Mouse (Mus musculus) hindbrain, embryonic 13.5 days (tissue): ENCODE data around the gene Mcmbp. TPM values are rescaled to one million over a fixed set of nuclear protein-coding genes. Genes with fewer than 3 reads are reported as not detected.
A peak's percentile ranks its signal among the peaks of the same experiment; 100 is the strongest.
"Not testable (repeated sequence)": the region's sequence is repeated elsewhere in the genome, so short reads cannot be mapped to it uniquely, and the experiment has no call there.

Source experiments
- ATAC-seq: fragments of 200-750 bp; cut with Nextera tagmentation; 2 replicates; pipeline ENCODE4 v1.8.0; 2017; ENCODE audit warnings: moderate TSS enrichment; ENCODE audit not compliant: low FRiP score
- H3K27ac ChIP-seq: fragments of 300-500 bp; sonication (generic); 2 replicates; pipeline ENCODE4 v1.5.1; 2015; ENCODE audit warnings: inconsistent platforms, mild to moderate bottlenecking, moderate library complexity
- H3K27me3 ChIP-seq: fragments of 300-500 bp; sonication (generic); 2 replicates; pipeline ENCODE4 v1.6.1; 2015; ENCODE audit warnings: mild to moderate bottlenecking, inconsistent platforms
- H3K36me3 ChIP-seq: fragments of 300-500 bp; sonication (generic); 2 replicates; pipeline ENCODE4 v1.6.1; 2015; ENCODE audit warnings: mild to moderate bottlenecking, inconsistent platforms
- H3K4me1 ChIP-seq: fragments of 300-500 bp; sonication (generic); replicated peaks from 2 replicates; pipeline ENCODE4 v1.6.1; 2015; ENCODE audit warnings: inconsistent platforms
- H3K4me2 ChIP-seq: fragments of 300-500 bp; sonication (generic); 2 replicates; pipeline ENCODE4 v1.6.1; 2015; ENCODE audit warnings: inconsistent platforms, mild to moderate bottlenecking, moderate library complexity
- H3K4me3 ChIP-seq: fragments of 300-500 bp; sonication (generic); 2 replicates; pipeline ENCODE4 v1.5.1; 2015; ENCODE audit warnings: mild to moderate bottlenecking, inconsistent platforms
- H3K9ac ChIP-seq: fragments of 300-500 bp; sonication (generic); 2 replicates; pipeline ENCODE4 v1.6.1; 2015; ENCODE audit warnings: mild to moderate bottlenecking, inconsistent platforms
- H3K9me3 ChIP-seq: fragments of 300-500 bp; sonication (generic); 2 replicates; pipeline ENCODE4 v1.6.1; 2016; ENCODE audit warnings: inconsistent platforms
- WGBS: fragments of 180-500 bp; shearing (Covaris S2); methylation state at CpG from one replicate; pipeline ENCODE4 v1.1.7; 2015; 5-methylcytosine and 5-hydroxymethylcytosine counted together
- polyA plus RNA-seq: library from polyadenylated mRNA; unstranded; fragments of >200 nt; fragmentation: Nextera tagmentation; extraction: Ambion mirVana; gene quantifications from 2 replicates; pipeline ENCODE4 v1.2.1, GENCODE M21; 2015

Mcmbp gene
- polyA plus RNA-seq, 1 experiment from 2014 or later = 53.8 TPM

DNA sequence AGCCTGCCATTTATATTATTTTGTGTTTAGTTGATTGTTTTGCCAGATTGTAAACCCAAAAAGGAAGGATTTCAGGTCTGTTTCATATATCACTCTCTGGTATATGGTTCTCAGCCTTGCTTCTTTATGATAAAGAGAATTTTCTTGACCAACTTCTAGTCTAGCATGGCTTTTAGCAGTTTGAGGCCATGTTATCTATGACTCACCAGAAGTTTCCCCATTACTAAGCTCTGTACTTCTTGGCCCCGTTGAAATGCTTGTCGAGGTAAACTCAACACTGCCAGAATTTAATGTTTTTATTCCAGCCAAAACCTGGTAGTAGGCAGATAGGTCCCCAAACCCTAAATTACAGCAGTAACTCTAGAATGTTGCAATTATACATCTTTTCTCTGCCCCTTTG, 3.6 kb upstream of the Mcmbp start:
- Histone ChIP-seq H3K36me3 (peaks cover 3% of the 10 kb centered on the region; the same call in 1 of the 2 replicates), H3K4me1 (peaks cover 46% of the 10 kb centered on the region), H3K9ac (no peak overlapping the region; the same call in 1 of the 2 replicates), H3K27me3 (peaks cover 9% of the 10 kb centered on the region), H3K27ac (0 out of 2 replicates have a peak overlapping the region, but pooled peaks have one; percentile 67), H3K9me3 (no peaks in the 10 kb centered on the region), H3K4me3 (peak overlapping the region; percentile 93), H3K4me2 (peak overlapping the region; percentile 58)
- WGBS = 70% methylated on average over 2 of the region's 2 CpGs
- ATAC-seq = no peak

DNA sequence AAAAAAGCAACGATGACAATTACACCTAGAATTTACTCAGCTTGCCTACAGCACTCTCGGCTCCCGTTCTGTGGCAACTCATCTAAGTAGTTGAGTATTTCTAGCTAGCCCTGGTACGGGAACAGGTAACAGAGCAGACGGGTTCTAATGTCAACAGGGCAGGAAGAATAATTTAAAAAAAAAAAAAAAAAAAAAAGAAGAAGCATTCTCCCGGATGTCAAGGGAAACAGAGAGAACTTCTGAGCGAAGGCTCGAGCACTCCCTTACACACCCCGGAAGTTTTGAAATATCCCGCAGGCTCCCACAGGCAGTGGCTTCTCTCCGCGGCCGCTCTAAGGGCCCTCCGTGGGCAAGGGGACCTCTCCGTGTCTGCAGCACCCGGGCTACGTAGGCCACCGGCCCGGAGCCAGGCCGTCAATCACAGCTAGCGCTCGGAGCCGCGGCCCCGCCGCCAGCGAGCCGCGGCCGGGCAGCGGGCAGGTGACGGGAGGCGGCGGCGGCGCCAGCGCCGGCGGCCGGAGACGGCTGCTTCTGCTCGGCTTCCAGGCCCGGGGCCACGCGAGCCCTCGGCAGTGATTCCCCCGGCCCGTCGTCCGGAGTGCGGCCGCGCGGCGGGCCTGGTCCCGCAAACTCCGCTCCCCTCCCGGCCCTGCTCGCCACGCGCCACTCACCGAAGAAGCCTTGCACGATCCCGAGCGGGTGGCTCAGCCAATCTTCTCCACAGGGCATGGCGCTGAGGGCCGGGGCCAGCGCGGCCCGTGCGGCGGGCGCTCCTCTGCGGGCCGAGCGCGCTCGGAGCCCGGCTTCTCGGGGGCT, 625 bp downstream of the Mcmbp start:
- H3K36me3 ChIP-seq = peaks cover 11% of the 10 kb centered on the region
- H3K27ac ChIP-seq = peak overlapping the region; percentile 94
- peaks cover 9% of the 10 kb centered on the region for H3K27me3 ChIP-seq
- H3K9ac ChIP-seq = peak overlapping the region; percentile 98
- H3K9me3 ChIP-seq = no peaks in the 10 kb centered on the region
- H3K4me2 ChIP-seq = peak overlapping the region; percentile 68
- peaks cover 27% of the 10 kb centered on the region for H3K4me1 ChIP-seq
- WGBS = under 1% methylated on average over 65 of the region's 80 CpGs
- ATAC-seq = peak; percentile 65
- peak overlapping the region; percentile 77 for H3K4me3 ChIP-seq

DNA sequence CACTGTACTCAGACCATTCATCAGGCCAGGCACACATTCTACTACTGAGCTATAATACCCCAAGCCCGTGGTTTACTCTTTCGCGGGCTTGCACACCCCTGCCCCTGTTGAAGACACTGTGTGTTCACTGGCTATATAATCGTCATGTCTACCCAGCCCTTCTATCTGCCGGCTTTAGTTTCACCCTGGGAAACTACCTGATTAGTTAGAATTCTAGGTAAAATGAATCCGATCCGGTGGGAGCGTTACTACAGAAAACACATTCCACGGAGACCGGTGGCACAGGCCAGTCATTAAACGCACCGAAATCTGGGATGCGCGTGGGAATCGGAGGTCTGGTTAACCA, 1.2 kb downstream of the Mcmbp start:
- ATAC-seq = no peak
- Histone ChIP-seq H3K9me3 (no peaks in the 10 kb centered on the region), H3K4me1 (peaks cover 25% of the 10 kb centered on the region), H3K4me3 (peak overlapping the region; percentile 77), H3K9ac (peak overlapping the region; percentile 98), H3K4me2 (peak overlapping the region; percentile 68), H3K27me3 (peaks cover 9% of the 10 kb centered on the region), H3K36me3 (peaks cover 14% of the 10 kb centered on the region), H3K27ac (no peak overlapping the region)
- WGBS = 2% methylated on average over 15 of the region's 15 CpGs

- Histone ChIP-seq H3K4me2 (peak overlapping the region; percentile 68), H3K36me3 (peaks cover 14% of the 10 kb centered on the region), H3K4me3 (peak overlapping the region; percentile 77), H3K9me3 (no peaks in the 10 kb centered on the region), H3K4me1 (peaks cover 23% of the 10 kb centered on the region), H3K9ac (0 out of 2 replicates have a peak overlapping the region, but pooled peaks have one; percentile 13), H3K27ac (no peak overlapping the region), H3K27me3 (peaks cover 6% of the 10 kb centered on the region)
- 84% methylated on average over 5 of the region's 5 CpGs for WGBS
- no peak for ATAC-seq
Observed at GRCm38 (mm10) chr7:128738041-128738440, 2.3 kb downstream of the Mcmbp start.

GRCm38 (mm10) chr7:128731585-128731984, 8.7 kb downstream of the Mcmbp start:
- H3K27ac ChIP-seq = no peak overlapping the region

GRCm38 (mm10) chr7:128728738-128729137, 11.6 kb downstream of the Mcmbp start:
- Histone ChIP-seq H3K9ac (no peak overlapping the region), H3K4me3 (no peak overlapping the region), H3K9me3 (no peaks in the 10 kb centered on the region), H3K4me1 (peaks cover 23% of the 10 kb centered on the region), H3K4me2 (no peak overlapping the region), H3K27me3 (no peaks in the 10 kb centered on the region), H3K27ac (no peak overlapping the region), H3K36me3 (no peaks in the 10 kb centered on the region)
- ATAC-seq = no peak
- WGBS = 81% methylated on average over 10 of the region's 10 CpGs

More at GRCm38 (mm10) chr7:128731585-128731984, 8.7 kb downstream of the Mcmbp start:
- H3K4me1 ChIP-seq = peaks cover 15% of the 10 kb centered on the region
- no peak overlapping the region for H3K9ac ChIP-seq
- H3K4me2 ChIP-seq = no peak overlapping the region
- 68% methylated on average over 2 of the region's 2 CpGs for WGBS
- no peak for ATAC-seq
- H3K9me3 ChIP-seq = no peaks in the 10 kb centered on the region
- no peaks in the 10 kb centered on the region for H3K27me3 ChIP-seq
- H3K36me3 ChIP-seq = peaks cover 14% of the 10 kb centered on the region
- H3K4me3 ChIP-seq = no peak overlapping the region

DNA sequence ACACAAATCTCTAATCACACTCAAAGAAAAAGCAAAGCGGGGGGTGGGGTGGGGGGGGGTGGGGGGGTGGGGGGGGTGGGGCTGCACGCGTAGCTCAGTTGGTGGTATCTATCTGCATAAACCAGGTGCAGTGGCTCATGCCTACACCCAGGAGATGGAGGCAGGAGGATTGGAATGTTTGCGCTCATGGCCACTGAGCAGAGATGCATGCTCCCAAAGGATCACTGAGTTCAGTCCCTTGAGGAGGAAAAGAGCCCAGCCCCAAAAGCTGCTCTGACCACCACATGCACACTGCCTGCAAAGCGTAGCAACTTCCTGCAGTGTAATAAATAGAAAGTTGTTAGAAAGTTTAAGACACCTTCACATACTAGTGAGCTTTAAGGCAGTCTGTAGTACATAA, 12.6 kb downstream of the Mcmbp start:
- H3K27me3 ChIP-seq = no peaks in the 10 kb centered on the region

GRCm38 (mm10) chr7:128726999-128727398, 13.3 kb downstream of the Mcmbp start:
- Histone ChIP-seq H3K4me3 (no peak overlapping the region), H3K4me1 (peaks cover 23% of the 10 kb centered on the region), H3K36me3 (peaks cover 11% of the 10 kb centered on the region), H3K27ac (no peak overlapping the region), H3K9me3 (no peaks in the 10 kb centered on the region), H3K4me2 (no peak overlapping the region), H3K9ac (no peak overlapping the region), H3K27me3 (no peaks in the 10 kb centered on the region)
- 45% methylated on average over 10 of the region's 10 CpGs for WGBS
- ATAC-seq = no peak

More for the DNA sequence above, 12.6 kb downstream of the Mcmbp start:
- Histone ChIP-seq H3K27ac (no peak overlapping the region), H3K36me3 (peaks cover 6% of the 10 kb centered on the region), H3K9me3 (no peaks in the 10 kb centered on the region), H3K9ac (no peak overlapping the region), H3K4me3 (no peak overlapping the region), H3K4me1 (peaks cover 23% of the 10 kb centered on the region), H3K4me2 (no peak overlapping the region)
- 27% methylated on average over 4 of the region's 5 CpGs for WGBS
- no peak for ATAC-seq

DNA sequence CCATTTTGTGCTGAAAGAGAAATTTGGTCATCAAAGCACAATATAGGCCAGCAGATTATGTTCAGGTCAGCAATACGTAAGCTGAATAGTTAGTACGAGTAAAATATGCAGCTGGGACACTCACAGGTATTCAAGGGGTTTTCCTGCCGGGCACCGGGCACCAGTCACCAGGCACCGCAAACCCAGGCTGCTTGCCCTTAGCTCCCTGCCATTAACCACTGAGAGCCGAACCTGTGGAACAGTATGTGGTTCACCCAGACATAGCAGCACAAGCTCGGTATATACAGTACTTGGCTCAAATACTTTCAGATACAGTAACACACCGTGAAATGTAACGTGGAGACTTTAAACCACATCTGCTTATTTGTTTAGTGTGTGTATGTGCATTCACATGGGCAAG, 15.1 kb downstream of the Mcmbp start:
- Histone ChIP-seq H3K4me2 (no peak overlapping the region), H3K36me3 (peaks cover 21% of the 10 kb centered on the region), H3K27me3 (no peaks in the 10 kb centered on the region), H3K9me3 (no peaks in the 10 kb centered on the region), H3K4me1 (peaks cover 18% of the 10 kb centered on the region), H3K4me3 (no peak overlapping the region), H3K9ac (no peak overlapping the region), H3K27ac (peak overlapping the region; percentile 5; the same call in 1 of the 2 replicates)
- 88% methylated on average over 9 of the region's 9 CpGs for WGBS
- ATAC-seq = no peak

DNA sequence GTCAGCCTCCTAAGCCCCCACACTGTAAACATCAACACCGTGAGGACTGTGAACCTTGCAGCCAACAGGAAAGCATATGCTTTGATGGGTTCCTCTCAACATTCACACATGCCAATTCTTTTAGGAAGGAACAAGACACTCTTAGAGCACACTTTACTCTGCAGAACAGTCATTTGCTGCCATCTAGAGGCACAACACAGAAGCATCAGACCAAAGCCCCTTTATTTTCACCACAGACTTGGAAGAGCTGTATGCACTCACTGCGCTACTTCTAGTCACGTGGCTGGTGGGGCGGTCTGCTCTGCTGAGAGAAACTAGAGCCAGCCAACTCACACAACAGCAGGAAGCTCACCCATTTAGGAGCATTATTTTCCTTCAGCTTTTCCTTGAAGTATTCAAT, 15.5 kb downstream of the Mcmbp start:
- Histone ChIP-seq H3K4me2 (no peak overlapping the region), H3K4me1 (peaks cover 18% of the 10 kb centered on the region), H3K9ac (no peak overlapping the region), H3K4me3 (no peak overlapping the region), H3K27ac (no peak overlapping the region), H3K9me3 (no peaks in the 10 kb centered on the region), H3K36me3 (peaks cover 24% of the 10 kb centered on the region), H3K27me3 (no peaks in the 10 kb centered on the region)
- 36% methylated on average over 4 of the region's 4 CpGs for whole genome bisulfite sequencing
- peak; percentile 74 for ATAC-seq

DNA sequence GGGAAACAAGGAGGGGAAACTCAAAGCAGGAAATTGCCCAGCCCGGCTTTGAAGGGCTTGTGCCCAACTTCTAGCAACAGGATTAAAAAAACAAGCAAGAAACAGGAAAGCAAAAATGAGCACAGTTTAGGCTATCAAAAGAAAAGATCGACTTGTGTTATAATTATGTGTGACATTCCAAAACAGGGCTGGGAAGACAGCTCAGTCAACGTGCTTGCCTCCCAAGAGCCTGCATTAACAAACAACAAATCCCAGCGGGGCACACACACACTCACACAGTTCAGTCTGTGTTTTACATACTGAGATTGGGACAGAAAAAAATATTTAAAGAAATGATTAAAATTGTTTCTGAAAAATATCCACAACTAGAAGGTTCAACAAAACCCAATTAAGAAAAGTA, 22.3 kb downstream of the Mcmbp start:
- peaks cover 79% of the 10 kb centered on the region for H3K36me3 ChIP-seq
- no peak overlapping the region for H3K27ac ChIP-seq
- no peak overlapping the region for H3K4me2 ChIP-seq
- no peaks in the 10 kb centered on the region for H3K27me3 ChIP-seq
- no peaks in the 10 kb centered on the region for H3K4me1 ChIP-seq
- no peak for ATAC-seq
- no peak overlapping the region for H3K4me3 ChIP-seq
- H3K9me3 ChIP-seq = no peaks in the 10 kb centered on the region
- H3K9ac ChIP-seq = no peak overlapping the region
- 76% methylated on average over 4 of the region's 4 CpGs for WGBS

GRCm38 (mm10) chr7:128705735-128706134, 34.6 kb downstream of the Mcmbp start:
- Histone ChIP-seq H3K4me2 (no peak overlapping the region), H3K36me3 (peaks cover 85% of the 10 kb centered on the region), H3K27me3 (no peaks in the 10 kb centered on the region), H3K4me1 (no peaks in the 10 kb centered on the region), H3K9ac (no peak overlapping the region), H3K27ac (no peak overlapping the region), H3K4me3 (no peak overlapping the region), H3K9me3 (no peaks in the 10 kb centered on the region)
- 27% methylated on average over 4 of the region's 4 CpGs for WGBS
- peak; percentile 76 for ATAC-seq

DNA sequence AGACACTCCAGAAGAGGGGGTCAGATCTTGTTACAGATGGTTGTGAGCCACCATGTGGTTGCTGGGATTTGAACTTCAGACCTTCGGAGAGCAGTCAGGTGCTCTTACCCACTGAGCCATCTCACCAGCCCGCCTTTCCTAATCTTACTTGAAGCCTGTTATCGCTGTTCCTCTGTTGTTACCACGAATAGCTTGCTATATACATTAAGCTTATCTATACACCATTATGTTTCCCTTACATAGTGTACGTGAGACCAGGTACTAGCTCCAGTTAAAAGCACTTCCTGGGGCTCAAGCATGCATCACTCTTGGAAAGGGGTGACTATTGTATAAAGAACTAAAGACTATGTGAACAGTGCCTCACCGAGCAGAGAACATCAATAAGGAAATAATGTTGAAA, 40.3 kb downstream of the Mcmbp start:
- WGBS = 96% methylated on average over 6 of the region's 6 CpGs
- peaks cover 79% of the 10 kb centered on the region for H3K36me3 ChIP-seq

More for the DNA sequence above, 40.3 kb downstream of the Mcmbp start:
- not testable (repeated sequence) for ATAC-seq, H3K4me2 ChIP-seq, H3K27me3 ChIP-seq, H3K4me1 ChIP-seq, H3K9ac ChIP-seq, H3K9me3 ChIP-seq, H3K4me3 ChIP-seq, H3K27ac ChIP-seq
